Comparison of ENCODE assay signal across 8 mouse cellular contexts in the genomic region with DNA sequence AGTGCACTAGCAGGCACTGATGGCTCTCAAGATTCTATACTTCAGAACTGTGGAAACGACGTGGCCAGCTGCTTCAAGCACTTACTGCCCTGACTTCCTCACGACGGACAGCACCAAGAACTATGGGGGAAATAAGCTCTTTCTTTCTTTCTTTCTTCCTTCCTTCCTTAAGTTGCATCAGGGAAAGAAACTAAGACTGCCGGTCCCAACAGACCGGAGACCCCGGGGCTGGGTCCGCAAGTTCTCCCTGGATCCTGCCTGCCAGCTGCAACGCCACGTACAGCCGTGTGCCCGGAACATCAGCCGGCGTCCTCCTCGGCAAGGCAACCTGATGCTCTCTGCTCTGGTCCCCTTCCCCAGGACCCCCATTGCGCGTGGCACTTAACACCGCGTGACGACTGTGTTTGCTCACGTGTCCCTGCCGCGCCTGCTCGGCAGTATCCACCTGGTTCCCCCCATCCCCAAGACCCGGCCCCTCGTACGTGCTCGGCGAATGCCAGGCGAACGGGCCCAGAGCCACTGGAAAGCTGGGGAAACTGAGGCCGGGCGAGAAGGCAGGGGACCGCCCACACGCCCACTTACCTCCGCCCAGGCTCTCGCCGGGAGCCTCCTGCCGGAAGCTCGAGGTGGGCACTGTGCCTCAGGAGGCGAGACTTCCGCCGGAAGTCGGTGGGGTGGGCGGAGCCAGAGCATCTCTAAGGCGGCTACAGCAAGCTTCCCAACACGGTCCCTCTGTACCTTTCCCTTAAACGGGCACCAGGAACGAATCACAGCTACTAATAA. TPM values are rescaled to one million over a fixed set of nuclear protein-coding genes. Genes with fewer than 3 reads are reported as not detected.
DNase-seq lines count a peak whose midpoint lies in the region; ATAC-seq lines count a peak whose summit lies in the region.

TSS of gene Slc35c2 (minus strand) at position 668 of the 783 bp plus-strand sequence.

- intact Hi-C loops in gastrocnemius, postnatal 14 days (cut with DNase I; ENCODE audit: low total_unique reads), result no loop called here
- intact Hi-C loops in left cerebral cortex, postnatal 10 days (cut with DNase I), result loop anchor here (5.0 kb wide), 2 partner anchors 35 to 75 kb away; no protein-coding TSS in a partner anchor

- peak; percentile 83 for ATAC-seq in inflammation-experienced regulatory T-cells, adult 6 months
- peak; percentile 93 for ATAC-seq in megakaryocyte-erythroid progenitor cell, adult 5-6 weeks (replicated peaks; ENCODE audit: low FRiP score, low TSS enrichment, poor library complexity, severe bottlenecking)

- DNase-seq in adipocyte (ENCODE audit: low spot score), result peak; percentile 92
- DNase-seq in embryo, embryonic 10 days (ENCODE audit: low spot score), result peak; percentile 94
- peak; percentile 91 for DNase-seq in gastrocnemius, postnatal 14 days
- peak; percentile 89 to 95 for DNase-seq in left cerebral cortex, postnatal 10 days (ENCODE audit: extremely low spot score in 1 of 2, low spot score in 2 of 2)
- DNase-seq in right cerebral cortex, postnatal 36 days (ENCODE audit: low spot score in 2 of 2), result peak; percentile 92 to 93
- peak; percentile 88 for DNase-seq in yolk sac, embryonic 10.5 days (ENCODE audit: low spot score)

RNA-seq across cellular contexts. Expression of gene Slc35c2, which starts in this region (rescaled TPM):
- total RNA-seq in gastrocnemius, postnatal 14 days (2021), result 10 to 100 TPM; 16.4 to 16.8 TPM
- 10 to 100 TPM; 36.4 to 44.9 (median 44.1) TPM for polyA plus RNA-seq in inflammation-experienced regulatory T-cells, adult 6 months (2017; shearing (Covaris generic))
- total RNA-seq in left cerebral cortex, postnatal 10 days (2021), result 10 to 100 TPM; 44.4 to 49.3 TPM
- total RNA-seq in megakaryocyte-erythroid progenitor cell, adult 5-6 weeks (2014; fragmentation: Nextera tagmentation), result 23.8 and 53.9 TPM in 2 replicates
- 15.9 and 21.0 TPM in 2 replicates for total RNA-seq in megakaryocyte-erythroid progenitor cell, adult 5-6 weeks (2017)

Comparison
In these comparisons a context has a peak if more than half of its experiments do, and no peak if none do; other contexts are left out.
1. Peak in every context shown above with its lines: DNase-seq and ATAC-seq.